In genomic region chr6:141889723-141890122, GRCm38 (mm10) we compare ENCODE assay signal across 40 mouse cellular contexts. TPM values are rescaled to one million over a fixed set of nuclear protein-coding genes. Genes with fewer than 3 reads are reported as not detected.
"Had no signal": no experiment of that assay in that cellular context is flagged by ENCODE, and none has a peak within 500 bp of the region (broad histone marks: within the 10 kb centered on the region; RNA-seq: fewer than 3 reads in every experiment).

No protein-coding gene starts in this region.

- H3K4me1 ChIP-seq: heart, embryonic 10.5 days; heart, embryonic 12.5 days; hindbrain, embryonic 13.5 days; hindbrain, embryonic 15.5 days; kidney, embryonic 15.5 days; limb, embryonic 13.5 days; limb, embryonic 15.5 days; liver, embryonic 12.5 days had no signal

- ATAC-seq: hindbrain, postnatal 0 days; intestine, embryonic 16.5 days; liver, embryonic 12.5 days had no signal

- H3K27me3 ChIP-seq: heart, embryonic 12.5 days; hindbrain, embryonic 13.5 days; hindbrain, embryonic 15.5 days; kidney, embryonic 15.5 days; limb, embryonic 13.5 days; limb, embryonic 15.5 days; liver, embryonic 12.5 days had no signal

- H3K27ac ChIP-seq: gastrocnemius, adult 2 months; heart, embryonic 10.5 days; hindbrain, embryonic 13.5 days; hindbrain, embryonic 15.5 days; hindbrain, postnatal 0 days; kidney, embryonic 15.5 days; limb, embryonic 13.5 days; limb, embryonic 15.5 days; liver, embryonic 12.5 days; liver, embryonic 14.5 days had no signal

- H3K4me3 ChIP-seq: gastrocnemius, adult 2 months; heart, embryonic 10.5 days; heart, embryonic 12.5 days; hindbrain, embryonic 13.5 days; hindbrain, embryonic 15.5 days; kidney, embryonic 15.5 days; limb, embryonic 13.5 days; limb, embryonic 15.5 days; liver, embryonic 12.5 days had no signal

- H3K36me3 ChIP-seq: heart, embryonic 10.5 days; heart, embryonic 12.5 days; hindbrain, embryonic 13.5 days; hindbrain, embryonic 15.5 days; kidney, embryonic 15.5 days; limb, embryonic 13.5 days; limb, embryonic 15.5 days; liver, embryonic 12.5 days had no signal

- DNase-seq: gastrocnemius, adult 2 months; gastrocnemius, postnatal 10 days; gastrocnemius, postnatal 25 days; heart, adult 18-20 months; heart, postnatal 10 days; kidney, adult 18-20 months; kidney, adult 8-10 months; kidney, postnatal 10 days; kidney, postnatal 36 days; layer of hippocampus, adult 9-11 months; layer of hippocampus, postnatal 36 days had no signal

- H3K9me3 ChIP-seq: heart, embryonic 10.5 days; hindbrain, embryonic 13.5 days; hindbrain, embryonic 15.5 days; kidney, embryonic 15.5 days; limb, embryonic 13.5 days; limb, embryonic 15.5 days; liver, embryonic 12.5 days had no signal

- H3K4me2 ChIP-seq: heart, embryonic 12.5 days; hindbrain, embryonic 13.5 days; hindbrain, embryonic 15.5 days; kidney, embryonic 15.5 days; limb, embryonic 13.5 days; limb, embryonic 15.5 days; liver, embryonic 12.5 days had no signal

- H3K9ac ChIP-seq: heart, embryonic 12.5 days; hindbrain, embryonic 13.5 days; hindbrain, embryonic 15.5 days; kidney, embryonic 15.5 days; limb, embryonic 13.5 days; limb, embryonic 15.5 days; liver, embryonic 12.5 days; liver, embryonic 14.5 days had no signal

RNA-seq across cellular contexts. Expression of gene Slco1a4, which starts 33.7 kb away (rescaled TPM):
- total RNA-seq: granulocyte monocyte progenitor cell, adult 5-6 weeks; hematopoietic stem cell, adult 5-6 weeks had no signal
- polyA plus RNA-seq: heart, embryonic 10.5 days; heart, embryonic 12.5 days; hindbrain, embryonic 11.5 days; intestine, embryonic 14.5 days; intestine, embryonic 16.5 days; large intestine, adult 2 months; limb, embryonic 11.5 days; liver, embryonic 12.5 days; liver, embryonic 14.5 days; liver, embryonic 16.5 days had no signal

RNA-seq across cellular contexts. Expression of gene Slco1a1, which starts 57.0 kb away (rescaled TPM):
- total RNA-seq: gastrocnemius, adult 2 months; gastrocnemius, postnatal 10 days; gastrocnemius, postnatal 25 days; gastrocnemius, postnatal 4 days; granulocyte monocyte progenitor cell, adult 5-6 weeks; heart, adult 18-20 months; heart, adult 8-10 months; heart, postnatal 10 days; heart, postnatal 25 days; hematopoietic stem cell, adult 5-6 weeks; hindbrain, postnatal 0 days; layer of hippocampus, adult 8-10 months; layer of hippocampus, postnatal 14 days; layer of hippocampus, postnatal 36 days; left cerebral cortex, adult 18-20 months; left cerebral cortex, postnatal 14 days; left cerebral cortex, postnatal 36 days had no signal
- polyA plus RNA-seq: frontal cortex, adult 2 months; heart, embryonic 10.5 days; heart, embryonic 12.5 days; heart, embryonic 14.5 days; heart, embryonic 16.5 days; hindbrain, embryonic 11.5 days; hindbrain, embryonic 13.5 days; hindbrain, embryonic 15.5 days; hindbrain, postnatal 0 days; intestine, embryonic 14.5 days; intestine, embryonic 16.5 days; kidney, embryonic 15.5 days; large intestine, adult 2 months; limb, embryonic 11.5 days; limb, embryonic 13.5 days; limb, embryonic 15.5 days; liver, embryonic 12.5 days; liver, embryonic 14.5 days; liver, embryonic 16.5 days had no signal
